Mouse (Mus musculus) hindbrain, embryonic 16.5 days (tissue): ENCODE measurements around the gene Nprl2. TPM values are rescaled to one million over a fixed set of nuclear protein-coding genes. Genes with fewer than 3 reads are reported as not detected.

Experiments
- ATAC-seq: fragments of 200-750 bp; cut with Nextera tagmentation; 2 replicates; pipeline ENCODE4 v1.8.0; 2017; ENCODE audit warnings: moderate TSS enrichment, moderate library complexity
- H3K27ac ChIP-seq: fragments of 300-500 bp; sonication (generic); 2 replicates; pipeline ENCODE4 v1.5.1; 2014; ENCODE audit warnings: low read depth, mild to moderate bottlenecking, control low read depth, low read length, moderate library complexity
- H3K27me3 ChIP-seq: fragments of 300-500 bp; sonication (generic); replicated peaks from 2 replicates; pipeline ENCODE4 v1.6.1; 2014; ENCODE audit warnings: low read length; ENCODE audit not compliant: control insufficient read depth, insufficient read depth
- H3K36me3 ChIP-seq: fragments of 300-500 bp; sonication (generic); 2 replicates; pipeline ENCODE4 v1.6.1; 2014; ENCODE audit warnings: mild to moderate bottlenecking, low read length, moderate library complexity, mixed read lengths; ENCODE audit not compliant: control insufficient read depth, insufficient read depth
- H3K4me1 ChIP-seq: fragments of 300-500 bp; sonication (generic); 2 replicates; pipeline ENCODE4 v1.6.1; 2014; ENCODE audit warnings: low read depth, low read length; ENCODE audit not compliant: control insufficient read depth, insufficient read depth
- H3K4me2 ChIP-seq: fragments of 300-500 bp; sonication (generic); 2 replicates; pipeline ENCODE4 v1.6.1; 2014; ENCODE audit warnings: mild to moderate bottlenecking, low read length, control low read depth, moderate library complexity
- H3K4me3 ChIP-seq: fragments of 300-500 bp; sonication (generic); 2 replicates; pipeline ENCODE4 v1.5.1; 2014; ENCODE audit warnings: mild to moderate bottlenecking, low read length, control low read depth, moderate library complexity
- H3K9ac ChIP-seq: fragments of 300-500 bp; sonication (generic); 2 replicates; pipeline ENCODE4 v1.6.1; 2014; ENCODE audit warnings: low read depth, mild to moderate bottlenecking, control low read depth, low read length, moderate library complexity
- H3K9me3 ChIP-seq: fragments of 300-500 bp; sonication (generic); 2 replicates; pipeline ENCODE4 v1.6.1; 2014; ENCODE audit warnings: mild to moderate bottlenecking, low read length, moderate library complexity; ENCODE audit not compliant: control insufficient read depth
- WGBS: fragments of 180-500 bp; shearing (Covaris S2); extraction: QIAGEN DNeasy Blood & Tissue Kit; methylation state at CpG from one replicate; pipeline ENCODE4 v1.1.7; 2014; 5-methylcytosine and 5-hydroxymethylcytosine counted together
- polyA plus RNA-seq: library from polyadenylated mRNA; unstranded; fragments of >200 nt; fragmentation: Nextera tagmentation; extraction: Ambion mirVana; gene quantifications from 2 replicates; pipeline ENCODE4 v1.2.1, GENCODE M21; 2015

Nprl2 gene
- polyA plus RNA-seq, 1 experiment from 2014 or later: 78.6 TPM

- ATAC-seq: peak; percentile 67
- Histone ChIP-seq H3K4me1 (peaks cover 6% of the 10 kb centered on the region), H3K36me3 (no peaks in the 10 kb centered on the region), H3K9ac (peak overlapping the region; percentile 27), H3K27me3 (peaks cover 13% of the 10 kb centered on the region), H3K27ac (no peak overlapping the region), H3K9me3 (no peaks in the 10 kb centered on the region), H3K4me2 (peak overlapping the region; percentile 49), H3K4me3 (peak overlapping the region; percentile 29)
- WGBS: 6% methylated on average over 42 of the region's 44 CpGs
Measured at GRCm38 (mm10) chr9:107526198-107527026, 15.6 kb upstream of the Nprl2 start.

DNA sequence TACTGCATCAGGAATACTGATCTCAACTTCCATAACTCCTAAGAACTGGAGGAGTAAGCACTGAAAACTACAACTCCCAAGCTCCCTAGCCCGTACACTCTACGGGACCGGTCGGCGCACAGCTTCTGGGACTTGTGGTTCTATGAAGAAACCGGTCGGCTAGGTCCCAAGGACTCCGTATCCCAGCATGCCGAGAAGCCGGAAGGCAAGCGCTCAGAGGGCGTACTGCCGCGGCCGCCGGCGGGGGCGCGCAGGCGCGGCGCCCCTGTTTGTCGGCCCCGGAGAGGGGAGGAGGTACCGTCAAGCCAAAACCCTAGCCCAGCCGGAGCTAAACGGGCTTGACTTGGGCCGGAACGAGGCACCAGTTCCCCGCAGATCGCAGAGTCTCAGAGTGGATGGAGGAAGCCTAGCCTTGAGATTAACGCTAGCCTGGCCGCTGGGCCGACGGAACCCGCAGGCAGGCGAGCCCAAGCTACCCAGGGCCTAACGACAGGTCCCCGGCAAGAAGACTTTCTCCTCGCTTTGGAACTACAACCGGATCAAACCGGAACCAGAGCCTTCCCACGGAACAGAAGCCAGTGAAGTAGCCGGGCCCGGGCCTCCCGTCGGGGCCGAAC lies 8.1 kb upstream of the Nprl2 start, which contains the start of gene Tmem115:
Gene Tmem115, plus strand, starts transcription at position 155 of the 617 bp plus-strand sequence.
- Histone ChIP-seq H3K4me3 (peak within 1 kb of the TSS; percentile 94), H3K27ac (peak within 1 kb of the TSS; percentile 68; the same call in 1 of the 2 replicates), H3K9me3 (no peaks in the 10 kb centered on the region), H3K36me3 (peaks cover 6% of the 10 kb centered on the region), H3K27me3 (no peaks in the 10 kb centered on the region), H3K9ac (peak within 1 kb of the TSS; percentile 90), H3K4me2 (peak within 1 kb of the TSS; percentile 99), H3K4me1 (peaks cover 28% of the 10 kb centered on the region)
- WGBS: under 1% methylated on average over 48 of the region's 48 CpGs
- peak; percentile 99 for ATAC-seq

GRCm38 (mm10) chr9:107534408-107535202 lies 7.4 kb upstream of the Nprl2 start:
- H3K27ac ChIP-seq: peak overlapping the region; percentile 68; the same call in 1 of the 2 replicates
- under 1% methylated on average over 40 of the region's 40 CpGs for WGBS
- peak overlapping the region; percentile 90 for H3K9ac ChIP-seq
- no peak for ATAC-seq
- no peaks in the 10 kb centered on the region for H3K9me3 ChIP-seq
- H3K4me1 ChIP-seq: peaks cover 28% of the 10 kb centered on the region
- H3K27me3 ChIP-seq: no peaks in the 10 kb centered on the region
- H3K4me2 ChIP-seq: peak overlapping the region; percentile 99
- H3K4me3 ChIP-seq: peak overlapping the region; percentile 94
- peaks cover 12% of the 10 kb centered on the region for H3K36me3 ChIP-seq

DNA sequence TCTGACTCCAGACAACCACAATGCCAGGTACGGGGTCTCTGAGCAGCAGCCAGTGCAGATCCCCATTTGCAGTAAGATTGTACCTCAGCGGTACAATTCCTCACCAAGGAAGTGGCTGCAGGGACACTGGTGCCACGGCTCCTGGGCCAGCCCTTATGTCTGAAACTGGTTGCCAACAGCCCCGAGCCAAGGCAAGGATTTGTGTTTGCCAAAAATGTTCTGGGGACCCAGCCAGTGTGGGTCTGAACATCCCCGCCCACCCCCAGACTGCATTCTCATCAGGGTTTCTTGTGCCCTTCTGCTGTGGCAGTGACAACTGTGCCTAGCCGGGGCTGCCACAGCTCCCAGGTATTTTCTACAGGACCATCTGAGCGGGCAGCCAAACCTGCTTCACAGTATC lies 3.8 kb upstream of the Nprl2 start:
- H3K9me3 ChIP-seq: no peaks in the 10 kb centered on the region
- H3K36me3 ChIP-seq: peaks cover 17% of the 10 kb centered on the region
- no peak for ATAC-seq
- H3K9ac ChIP-seq: no peak overlapping the region
- H3K4me1 ChIP-seq: peaks cover 47% of the 10 kb centered on the region
- H3K4me3 ChIP-seq: no peak overlapping the region
- H3K4me2 ChIP-seq: no peak overlapping the region
- no peak overlapping the region for H3K27ac ChIP-seq
- H3K27me3 ChIP-seq: no peaks in the 10 kb centered on the region
- 87% methylated on average over 7 of the region's 7 CpGs for WGBS

GRCm38 (mm10) chr9:107538711-107539110 lies 3.3 kb upstream of the Nprl2 start:
- no peak overlapping the region for H3K9ac ChIP-seq
- 95% methylated on average over 3 of the region's 3 CpGs for WGBS
- peaks cover 47% of the 10 kb centered on the region for H3K4me1 ChIP-seq
- peaks cover 17% of the 10 kb centered on the region for H3K36me3 ChIP-seq
- no peak overlapping the region for H3K4me3 ChIP-seq
- H3K27me3 ChIP-seq: no peaks in the 10 kb centered on the region
- no peak overlapping the region for H3K27ac ChIP-seq
- H3K9me3 ChIP-seq: no peaks in the 10 kb centered on the region
- ATAC-seq: no peak
- H3K4me2 ChIP-seq: no peak overlapping the region

DNA sequence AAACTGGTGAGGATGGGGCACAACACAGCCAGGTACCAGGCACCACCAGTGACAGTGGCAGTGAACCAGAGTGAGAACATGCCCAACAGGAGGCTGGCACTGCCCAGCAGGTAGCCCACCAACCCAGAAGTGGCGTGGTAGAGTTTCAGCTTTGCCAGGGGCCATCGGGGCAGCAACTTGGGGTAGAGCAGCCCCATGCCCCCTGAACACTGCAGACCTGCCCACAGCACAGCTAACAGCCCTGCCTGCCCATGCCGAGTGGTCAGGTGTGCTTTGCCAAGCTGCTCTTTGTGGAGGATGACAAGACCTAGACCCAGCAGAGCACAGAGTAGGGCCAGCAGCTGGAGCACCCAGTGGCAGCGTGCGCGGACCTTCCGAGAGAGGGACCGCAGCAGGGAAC lies 2.1 kb upstream of the Nprl2 start:
- H3K36me3 ChIP-seq: peaks cover 25% of the 10 kb centered on the region

GRCm38 (mm10) chr9:107540420-107540819 lies 1.6 kb upstream of the Nprl2 start:
- 73% methylated on average over 4 of the region's 4 CpGs for WGBS
- H3K4me2 ChIP-seq: peak overlapping the region; percentile 94
- H3K9ac ChIP-seq: no peak overlapping the region
- H3K36me3 ChIP-seq: peaks cover 28% of the 10 kb centered on the region
- H3K4me3 ChIP-seq: no peak overlapping the region
- ATAC-seq: no peak
- H3K27ac ChIP-seq: no peak overlapping the region
- H3K27me3 ChIP-seq: no peaks in the 10 kb centered on the region
- H3K9me3 ChIP-seq: no peaks in the 10 kb centered on the region
- H3K4me1 ChIP-seq: peaks cover 44% of the 10 kb centered on the region

More for the DNA sequence above, 2.1 kb upstream of the Nprl2 start:
- H3K27me3 ChIP-seq: no peaks in the 10 kb centered on the region
- no peak overlapping the region for H3K27ac ChIP-seq
- no peak overlapping the region for H3K4me2 ChIP-seq
- peaks cover 46% of the 10 kb centered on the region for H3K4me1 ChIP-seq
- no peak for ATAC-seq
- 96% methylated on average over 8 of the region's 8 CpGs for WGBS
- no peak overlapping the region for H3K4me3 ChIP-seq
- H3K9ac ChIP-seq: no peak overlapping the region
- no peaks in the 10 kb centered on the region for H3K9me3 ChIP-seq

DNA sequence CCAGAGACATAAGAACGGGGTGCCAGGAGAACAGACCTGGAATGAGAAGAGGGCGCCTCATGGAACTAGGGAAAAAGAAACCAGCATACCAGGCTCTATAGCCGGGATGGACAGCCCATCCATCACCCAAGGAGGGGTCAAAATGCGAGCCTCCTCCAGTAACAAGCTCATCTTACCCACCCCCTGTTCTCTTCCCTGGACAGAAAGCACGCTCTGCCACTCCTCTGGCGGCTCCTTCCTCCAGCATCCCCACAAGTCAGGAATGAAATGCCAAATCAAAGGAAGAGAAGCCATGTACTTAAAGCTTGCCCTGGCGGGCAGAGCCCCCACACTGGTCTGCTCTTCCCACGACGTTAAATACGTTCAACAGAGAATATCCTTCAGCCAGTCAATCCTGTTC lies 1.0 kb upstream of the Nprl2 start:
- Histone ChIP-seq H3K27me3 (no peaks in the 10 kb centered on the region), H3K4me2 (peak overlapping the region; percentile 94), H3K27ac (no peak overlapping the region), H3K9me3 (no peaks in the 10 kb centered on the region), H3K4me3 (peak overlapping the region; percentile 71), H3K36me3 (peaks cover 28% of the 10 kb centered on the region), H3K4me1 (peaks cover 39% of the 10 kb centered on the region), H3K9ac (peak overlapping the region; percentile 69)
- 28% methylated on average over 10 of the region's 10 CpGs for WGBS
- no peak for ATAC-seq

GRCm38 (mm10) chr9:107542352-107542686 lies 293 bp downstream of the Nprl2 start:
- H3K9ac ChIP-seq: peak overlapping the region; percentile 69
- no peaks in the 10 kb centered on the region for H3K9me3 ChIP-seq
- under 1% methylated on average over 11 of the region's 11 CpGs for WGBS
- peaks cover 28% of the 10 kb centered on the region for H3K36me3 ChIP-seq
- peak; percentile 15 for ATAC-seq
- H3K4me3 ChIP-seq: peak overlapping the region; percentile 71
- peaks cover 33% of the 10 kb centered on the region for H3K4me1 ChIP-seq
- H3K27ac ChIP-seq: no peak overlapping the region; the same call in 1 of the 2 replicates
- no peaks in the 10 kb centered on the region for H3K27me3 ChIP-seq
- peak overlapping the region; percentile 94 for H3K4me2 ChIP-seq
